Mouse (Mus musculus): ENCODE results near the gene Arhgef2.
"Not testable (repeated sequence)": the region's sequence is repeated elsewhere in the genome, so short reads cannot be mapped to it uniquely, and the experiment has no call there.

Arhgef2 gene

GRCm38 (mm10) chr3:88591044-88591443, 14.7 kb upstream of the Arhgef2 start:
- no peak for DNase-seq (ENCODE audit: low read depth, low spot score)

GRCm38 (mm10) chr3:88591950-88592731, 13.6 kb upstream of the Arhgef2 start:
- peak; percentile 86 for DNase-seq (ENCODE audit: low read depth, low spot score)

- no peak for DNase-seq (ENCODE audit: low read depth, low spot score)
Measured at GRCm38 (mm10) chr3:88592942-88593576, 12.7 kb upstream of the Arhgef2 start.

- DNase-seq (ENCODE audit: low read depth, low spot score): no peak
Measured at GRCm38 (mm10) chr3:88593893-88594580, 11.7 kb upstream of the Arhgef2 start.

GRCm38 (mm10) chr3:88596547-88596946, 9.2 kb upstream of the Arhgef2 start:
- not testable (repeated sequence) for DNase-seq (ENCODE audit: low read depth, low spot score)

GRCm38 (mm10) chr3:88602466-88602865, 3.3 kb upstream of the Arhgef2 start:
- peak; percentile 60 for DNase-seq (ENCODE audit: low read depth, low spot score)

GRCm38 (mm10) chr3:88603714-88604161, 2.0 kb upstream of the Arhgef2 start:
- DNase-seq (ENCODE audit: low read depth, low spot score): peak; percentile 92

GRCm38 (mm10) chr3:88604863-88605262, 903 bp upstream of the Arhgef2 start:
- no peak for DNase-seq (ENCODE audit: low read depth, low spot score)

GRCm38 (mm10) chr3:88607065-88607757, 1.4 kb downstream of the Arhgef2 start:
- peak; percentile 96 for DNase-seq (ENCODE audit: low read depth, low spot score)

GRCm38 (mm10) chr3:88607758-88608138, 2.0 kb downstream of the Arhgef2 start:
- DNase-seq (ENCODE audit: low read depth, low spot score): no peak

- DNase-seq (ENCODE audit: low read depth, low spot score): no peak
Measured at GRCm38 (mm10) chr3:88609066-88609465, 3.3 kb downstream of the Arhgef2 start.

GRCm38 (mm10) chr3:88614418-88614817, 8.7 kb downstream of the Arhgef2 start:
- DNase-seq (ENCODE audit: low read depth, low spot score): no peak

- DNase-seq (ENCODE audit: low read depth, low spot score): peak; percentile 57
Measured at GRCm38 (mm10) chr3:88615117-88615516, 9.4 kb downstream of the Arhgef2 start.

- DNase-seq (ENCODE audit: low read depth, low spot score): no peak
Measured at GRCm38 (mm10) chr3:88615902-88616391, 10.2 kb downstream of the Arhgef2 start.

- no peak for DNase-seq (ENCODE audit: low read depth, low spot score)
Measured at GRCm38 (mm10) chr3:88616951-88617500, 11.3 kb downstream of the Arhgef2 start.

GRCm38 (mm10) chr3:88618074-88618871, 12.5 kb downstream of the Arhgef2 start:
- no peak for DNase-seq (ENCODE audit: low read depth, low spot score)

- DNase-seq (ENCODE audit: low read depth, low spot score): peak; percentile 34
Measured at GRCm38 (mm10) chr3:88619113-88620097, 13.6 kb downstream of the Arhgef2 start.

- no peak for DNase-seq (ENCODE audit: low read depth, low spot score)
Measured at GRCm38 (mm10) chr3:88620146-88620991, 14.6 kb downstream of the Arhgef2 start.

All from ZHBTc4 (cell line).